21 mouse cellular contexts compared by ENCODE assay signal in the genomic region with DNA sequence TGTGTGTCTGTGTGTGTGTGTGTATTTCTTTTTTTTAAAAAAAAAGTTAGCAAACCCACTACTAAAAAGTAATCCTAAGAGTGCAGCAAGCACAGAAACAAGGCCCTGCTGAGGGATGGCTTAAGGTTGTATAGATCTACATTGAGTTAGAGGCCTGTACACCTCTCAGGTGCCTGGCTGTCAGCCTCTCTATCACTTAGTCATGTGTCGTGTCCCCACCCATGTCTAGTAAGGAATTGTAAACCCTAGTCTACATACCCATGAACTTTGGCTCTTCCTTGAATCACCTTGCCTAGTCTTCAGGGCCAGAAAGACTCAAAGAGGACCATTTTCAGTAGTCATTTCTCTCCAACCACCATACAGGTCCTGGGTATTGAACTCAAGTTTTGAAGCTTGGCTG. TPM values are rescaled to one million over a fixed set of nuclear protein-coding genes. Genes with fewer than 3 reads are reported as not detected.
"Had no signal": no experiment of that assay in that cellular context is flagged by ENCODE, and none has a peak within 500 bp of the region (broad histone marks: within the 10 kb centered on the region; RNA-seq: fewer than 3 reads in every experiment).

No protein-coding gene starts in this region.

- H3K9ac ChIP-seq: liver, embryonic 15.5 days; liver, postnatal 0 days; lung, embryonic 15.5 days; midbrain, embryonic 13.5 days; midbrain, embryonic 15.5 days; neural tube, embryonic 12.5 days; stomach, embryonic 15.5 days had no signal

- H3K4me1 ChIP-seq: lung, embryonic 15.5 days; midbrain, embryonic 13.5 days; midbrain, embryonic 15.5 days; neural tube, embryonic 12.5 days; stomach, embryonic 15.5 days had no signal

- H3K9me3 ChIP-seq: liver, embryonic 15.5 days; lung, embryonic 15.5 days; megakaryocyte, embryonic 14.5 days; midbrain, embryonic 13.5 days; midbrain, embryonic 15.5 days; neural tube, embryonic 12.5 days; stomach, embryonic 15.5 days had no signal

- H3K4me3 ChIP-seq: liver, embryonic 15.5 days; lung, embryonic 15.5 days; megakaryocyte, embryonic 14.5 days; midbrain, embryonic 13.5 days; midbrain, embryonic 15.5 days; neural tube, embryonic 12.5 days; stomach, embryonic 15.5 days had no signal

- DNase-seq: liver, postnatal 0 days; lung, adult 2 months; lung, postnatal 14 days; lung, postnatal 36 days; retina, postnatal 1 day; right cerebral cortex, adult 18-20 months; right cerebral cortex, postnatal 25 days; right cerebral cortex, postnatal 4 days; thymus, adult 2 months; thymus, postnatal 25 days; thymus, postnatal 4 days had no signal

- H3K27ac ChIP-seq: liver, embryonic 15.5 days; lung, embryonic 15.5 days; midbrain, embryonic 13.5 days; midbrain, embryonic 15.5 days; neural tube, embryonic 12.5 days; stomach, embryonic 15.5 days had no signal

- ATAC-seq: liver, postnatal 0 days; midbrain, embryonic 13.5 days; midbrain, embryonic 15.5 days had no signal

- H3K4me2 ChIP-seq: liver, embryonic 15.5 days; lung, embryonic 15.5 days; midbrain, embryonic 11.5 days; midbrain, embryonic 13.5 days; midbrain, embryonic 15.5 days; neural tube, embryonic 12.5 days; stomach, embryonic 15.5 days had no signal

- H3K27me3 ChIP-seq: liver, embryonic 15.5 days; lung, embryonic 15.5 days; megakaryocyte, embryonic 14.5 days; midbrain, embryonic 13.5 days; midbrain, embryonic 15.5 days; neural tube, embryonic 12.5 days; stomach, embryonic 15.5 days had no signal

RNA-seq across cellular contexts. Expression of gene Gm20695, which starts 12.1 kb away (rescaled TPM):
- polyA plus RNA-seq: macrophage; spleen, adult 2 months; thymus, adult 2 months had no signal
